Mouse (Mus musculus) lung, adult 2 months (tissue): ENCODE data around the gene Ldhb. TPM values are rescaled to one million over a fixed set of nuclear protein-coding genes. Genes with fewer than 3 reads are reported as not detected.
"Not testable (repeated sequence)": the region's sequence is repeated elsewhere in the genome, so short reads cannot be mapped to it uniquely, and the experiment has no call there.

Source experiments
- DNase-seq: peaks from one replicate; pipeline ENCODE4 v3.0.0; 2022
- H3K4me1 ChIP-seq: fragments of 200-500 bp; 2 replicates; pipeline ENCODE4 v1.6.1; 2011; ENCODE audit warnings: low read length; ENCODE audit not compliant: control insufficient read depth, insufficient read depth
- H3K4me3 ChIP-seq: fragments of 200-500 bp; replicated peaks from 2 replicates; pipeline ENCODE3; 2011; ENCODE audit warnings: low read depth, mild to moderate bottlenecking, control low read depth, low read length; ENCODE audit errors: extremely low read depth
- CTCF ChIP-seq: fragments of 200-500 bp; IDR thresholded peaks from 2 replicates; pipeline ENCODE4 v1.5.1; 2011; ENCODE audit warnings: mild to moderate bottlenecking, low read length, control low read depth; ENCODE audit not compliant: insufficient read depth
- POLR2A ChIP-seq: fragments of 200-500 bp; IDR thresholded peaks from 2 replicates; pipeline ENCODE4 v1.6.1; 2011; ENCODE audit warnings: low read depth, mild to moderate bottlenecking, control low read depth, low read length, borderline replicate concordance; ENCODE audit errors: extremely low read depth
- WGBS: fragments of 180-500 bp; shearing (Covaris S2); methylation state at CpG from one replicate; pipeline ENCODE4 v1.1.7; 2018; 5-methylcytosine and 5-hydroxymethylcytosine counted together
- polyA plus RNA-seq: library from polyadenylated mRNA; depleted of rRNA; stranded (reverse); fragments of >200 nt; gene quantifications from 2 replicates; pipeline ENCODE4 v1.2.3, GENCODE M21; 2012

The Ldhb gene
- polyA plus RNA-seq, 1 experiment, result 224 TPM

- Histone ChIP-seq H3K4me3 (no peak overlapping the region), H3K4me1 (no peaks in the 10 kb centered on the region)
- 75% methylated on average over 12 of the region's 12 CpGs for WGBS
- DNase-seq, result no peak
- no peak for TF ChIP-seq CTCF
- no peak for TF ChIP-seq POLR2A
Measured at GRCm38 (mm10) chr6:142521591-142522110, 13.9 kb upstream of the Ldhb start.

DNA sequence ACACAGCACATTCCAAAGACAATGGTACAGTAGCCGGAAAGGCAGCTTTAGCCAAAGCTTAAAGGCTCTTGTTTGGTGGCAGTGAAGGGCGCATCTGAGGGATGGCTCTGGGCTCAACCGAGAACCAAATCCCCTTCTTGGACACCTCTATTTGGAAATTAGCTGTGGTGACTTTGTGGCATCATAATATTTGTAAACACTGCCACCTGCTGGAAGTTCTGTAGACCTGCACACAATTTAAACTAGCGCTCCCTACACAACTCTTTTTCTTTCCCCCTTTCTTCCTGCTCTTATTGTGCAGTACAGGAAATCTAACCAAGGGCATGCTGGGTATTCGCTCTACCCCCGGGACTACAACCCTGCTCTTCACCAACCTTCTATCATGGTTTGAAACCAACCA is 11.4 kb upstream of the Ldhb start:
- 9% methylated on average over 6 of the region's 6 CpGs for WGBS
- TF ChIP-seq POLR2A (no peak), CTCF (peak; percentile 26)
- no peak overlapping the region for H3K4me3 ChIP-seq
- no peak for DNase-seq
- no peaks in the 10 kb centered on the region for H3K4me1 ChIP-seq

DNA sequence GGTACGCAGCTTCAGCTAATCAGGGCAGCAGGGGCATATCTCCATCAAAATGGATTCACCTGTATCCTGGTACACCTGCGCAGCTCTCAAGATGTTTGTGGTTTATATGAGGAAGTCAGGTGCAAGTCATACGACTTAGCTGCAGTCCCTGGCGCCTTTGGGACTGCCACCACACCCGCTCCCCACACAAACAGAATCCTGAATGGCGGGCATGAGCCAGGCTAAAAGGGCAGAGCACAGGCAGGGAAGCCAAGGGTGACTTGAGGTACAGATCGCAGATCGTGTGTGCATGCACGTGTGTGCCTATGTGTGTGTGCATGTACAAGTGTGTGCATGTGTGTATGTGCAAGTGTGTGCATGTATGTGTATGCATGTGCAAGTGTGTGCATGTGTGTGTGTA is 7.6 kb upstream of the Ldhb start:
- DNase-seq, H3K4me3 ChIP-seq, H3K4me1 ChIP-seq: not testable (repeated sequence)
- 67% methylated on average over 9 of the region's 9 CpGs for WGBS

- TF ChIP-seq CTCF (no peak), POLR2A (no peak)
- DNase-seq, result peak; percentile 49
- no peaks in the 10 kb centered on the region for H3K4me1 ChIP-seq
- WGBS, result 7% methylated on average over 10 of the region's 10 CpGs
- no peak overlapping the region for H3K4me3 ChIP-seq
Measured at GRCm38 (mm10) chr6:142514912-142515311, 7.2 kb upstream of the Ldhb start.

DNA sequence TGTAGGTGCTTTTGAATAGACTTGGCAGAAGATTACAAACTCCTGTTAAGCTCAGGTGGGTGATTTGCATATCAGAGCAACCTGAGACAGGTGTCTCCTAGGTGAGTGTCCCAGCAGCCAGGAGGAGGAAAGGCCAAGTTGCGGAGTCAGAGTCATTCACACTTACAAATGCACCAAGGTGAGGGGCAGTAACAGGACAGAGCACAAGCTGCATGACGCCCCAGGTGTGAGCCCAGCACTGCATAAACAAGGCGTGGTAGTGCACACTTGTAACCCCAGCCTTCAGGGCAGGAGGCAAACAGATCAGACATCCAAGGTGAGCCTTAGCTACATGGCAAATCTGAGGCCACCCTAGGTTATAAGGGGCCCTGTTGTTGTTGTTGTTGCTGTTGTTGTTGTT is 5.1 kb upstream of the Ldhb start:
- DNase-seq, result no peak
- 32% methylated on average over 3 of the region's 3 CpGs for WGBS
- TF ChIP-seq POLR2A (no peak), CTCF (no peak)
- peaks cover 2% of the 10 kb centered on the region; the same call in 1 of the 2 replicates for H3K4me1 ChIP-seq
- no peak overlapping the region for H3K4me3 ChIP-seq

- 21% methylated on average over 12 of the region's 12 CpGs for WGBS
- no peak for DNase-seq
- TF ChIP-seq CTCF (no peak), POLR2A (no peak)
- H3K4me3 ChIP-seq, result no peak overlapping the region
- peaks cover 6% of the 10 kb centered on the region for H3K4me1 ChIP-seq
Measured at GRCm38 (mm10) chr6:142511516-142512135, 3.9 kb upstream of the Ldhb start.

- WGBS, result 46% methylated on average over 4 of the region's 4 CpGs
- no peak overlapping the region for H3K4me3 ChIP-seq
- DNase-seq, result no peak
Measured at GRCm38 (mm10) chr6:142508663-142509062, 906 bp upstream of the Ldhb start.

DNA sequence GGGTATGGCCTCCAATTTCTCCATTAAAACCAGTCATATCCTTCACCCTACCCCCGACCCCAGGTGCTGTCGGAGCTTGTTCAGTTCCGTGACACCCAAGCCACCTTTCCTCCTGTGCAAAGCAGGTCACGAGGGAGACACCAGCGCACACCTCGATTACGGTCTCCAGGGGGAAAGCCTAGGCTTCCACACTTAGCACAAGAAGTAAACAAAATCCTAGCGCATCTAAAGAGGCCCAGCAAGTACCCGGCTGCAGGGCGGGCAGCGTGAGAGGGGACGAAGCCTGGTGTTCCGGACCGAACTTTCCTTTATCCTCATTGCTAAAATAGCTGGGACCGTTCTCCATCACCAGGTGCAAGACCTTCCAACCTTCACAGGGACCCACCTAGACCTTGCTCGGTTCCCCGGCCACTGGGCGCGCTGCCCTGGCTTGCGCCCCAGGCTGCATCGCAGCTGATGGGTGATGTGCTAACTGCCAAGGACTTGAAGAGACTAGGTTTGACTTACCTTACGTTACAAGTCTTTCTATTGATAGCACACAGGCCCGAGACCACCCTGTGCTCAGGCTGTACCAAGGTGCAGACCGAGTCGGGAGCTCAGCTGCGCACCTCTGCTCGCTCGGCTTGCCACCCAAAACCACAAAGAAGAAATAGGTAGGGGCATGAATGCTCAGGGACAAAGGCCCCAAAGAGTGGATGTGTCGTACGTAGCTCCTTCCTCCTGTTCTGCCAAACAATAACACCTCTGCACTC is 548 bp downstream of the Ldhb start:
- no peak for TF ChIP-seq CTCF
- TF ChIP-seq POLR2A, result no peak
- peak; percentile 27 for DNase-seq
- Histone ChIP-seq H3K4me1 (peaks cover 6% of the 10 kb centered on the region), H3K4me3 (peak overlapping the region; percentile 70)
- 6% methylated on average over 30 of the region's 30 CpGs for WGBS

More at GRCm38 (mm10) chr6:142508663-142509062, 906 bp upstream of the Ldhb start:
- H3K4me1 ChIP-seq, result peaks cover 6% of the 10 kb centered on the region
- TF ChIP-seq CTCF (no peak), POLR2A (no peak)

DNA sequence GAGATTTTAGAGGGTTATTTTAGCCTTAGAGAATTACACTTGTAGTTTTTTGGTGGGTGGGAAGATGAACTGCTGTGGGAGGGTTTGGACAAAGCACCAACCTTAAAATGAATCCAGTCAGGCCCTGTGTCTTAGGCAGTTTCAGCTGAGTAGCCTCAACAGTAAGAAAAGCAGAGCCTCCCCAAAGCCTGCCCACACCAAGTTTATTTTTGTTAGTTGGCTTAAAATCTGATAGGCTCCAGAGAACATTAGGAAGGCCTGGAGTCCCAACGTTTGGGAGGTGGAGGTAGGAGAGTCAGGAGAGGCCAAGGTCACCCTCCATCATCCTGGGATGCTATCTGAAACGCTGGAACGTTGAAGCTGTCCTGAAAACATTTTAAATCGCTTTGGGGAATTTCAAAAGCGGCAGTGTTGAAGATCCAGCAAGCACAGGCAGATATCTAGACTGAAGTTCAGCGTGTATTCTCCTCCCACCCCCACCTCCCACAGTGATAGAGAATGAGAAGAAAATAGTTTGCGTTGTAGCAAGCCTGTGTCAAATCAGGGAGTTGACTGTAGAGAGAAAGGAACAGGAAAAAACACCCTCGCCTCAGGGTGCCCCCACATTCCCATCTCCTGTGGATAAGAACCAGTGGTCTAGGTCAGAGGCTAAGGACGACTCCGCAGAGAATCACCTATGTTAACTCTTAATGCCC is 1.3 kb downstream of the Ldhb start:
- Histone ChIP-seq H3K4me3 (no peak overlapping the region), H3K4me1 (peaks cover 6% of the 10 kb centered on the region)
- DNase-seq, result no peak
- TF ChIP-seq POLR2A, result no peak
- TF ChIP-seq CTCF, result no peak
- WGBS, result 26% methylated on average over 10 of the region's 10 CpGs

DNA sequence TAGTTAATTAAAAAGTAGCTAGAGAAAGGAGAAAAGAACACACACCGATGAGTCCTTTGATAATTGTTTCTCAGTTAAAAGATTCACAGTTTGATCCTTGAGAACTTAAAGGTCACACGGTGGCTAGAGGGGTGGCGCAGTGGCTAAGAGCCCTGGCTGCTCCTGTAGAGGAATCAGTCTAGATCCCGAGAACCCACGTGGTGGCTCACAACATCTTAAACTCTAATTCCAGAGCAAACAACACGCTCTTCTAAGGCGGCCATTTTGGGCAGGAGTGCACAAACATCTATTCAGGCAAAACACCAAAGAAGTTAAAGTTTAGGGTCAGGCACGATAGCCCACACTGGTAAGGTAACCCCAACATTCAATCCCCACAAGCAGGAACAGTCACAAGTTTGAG is 4.2 kb downstream of the Ldhb start:
- TF ChIP-seq POLR2A, result no peak
- TF ChIP-seq CTCF, result no peak
- no peak for DNase-seq
- 71% methylated on average over 8 of the region's 8 CpGs for WGBS
- Histone ChIP-seq H3K4me3 (no peak overlapping the region), H3K4me1 (peaks cover 4% of the 10 kb centered on the region; the same call in 1 of the 2 replicates)
